Mouse (Mus musculus): Measurements from ENCODE around the gene Hist1h2ae. TPM values are rescaled to one million over a fixed set of nuclear protein-coding genes. Genes with fewer than 3 reads are reported as not detected.
A peak's percentile ranks its signal among the peaks of the same experiment; 100 is the strongest.
"Not testable (repeated sequence)": the region's sequence is repeated elsewhere in the genome, so short reads cannot be mapped to it uniquely, and the experiment has no call there.

Gene Hist1h2ae
- polyA plus RNA-seq, 1 experiment from 2014 or later, result 109 TPM

DNA sequence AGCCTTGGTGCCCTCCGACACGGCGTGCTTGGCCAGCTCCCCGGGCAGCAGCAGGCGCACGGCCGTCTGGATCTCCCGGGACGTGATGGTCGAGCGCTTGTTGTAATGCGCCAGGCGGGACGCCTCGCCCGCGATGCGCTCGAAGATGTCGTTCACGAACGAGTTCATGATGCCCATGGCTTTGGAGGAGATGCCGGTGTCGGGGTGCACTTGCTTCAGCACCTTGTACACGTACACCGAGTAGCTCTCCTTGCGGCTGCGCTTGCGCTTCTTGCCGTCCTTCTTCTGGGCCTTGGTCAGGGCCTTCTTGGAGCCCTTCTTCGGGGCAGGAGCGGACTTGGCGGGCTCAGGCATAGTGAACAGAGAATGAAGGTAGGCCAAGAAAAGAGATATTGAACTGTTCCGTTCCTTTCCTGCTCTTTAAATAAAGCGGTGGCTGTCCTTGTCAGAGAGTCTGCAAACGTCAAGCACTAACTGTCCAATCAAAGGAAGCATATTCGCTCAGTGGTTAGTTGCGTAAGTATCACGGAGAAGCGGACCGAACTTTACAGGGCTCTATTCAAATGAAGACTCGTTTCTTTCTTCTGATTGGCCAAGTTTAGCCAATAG, 27.9 kb downstream of the Hist1h2ae start, which contains the start of gene Hist1h2bh:
Gene Hist1h2bh (minus strand): TSS at position 394 of the 609 bp plus-strand sequence.
- under 1% methylated on average over 28 of the region's 42 CpGs for WGBS (ENCODE audit: insufficient replicate concordance)
- H3K9me3 ChIP-seq (replicated peaks); H3K36me3 ChIP-seq; H3K27me3 ChIP-seq (replicated peaks): not testable (repeated sequence)
- Histone ChIP-seq H3K9ac (peak within 1 kb of the TSS; percentile 84), H3K4me3 (peak within 1 kb of the TSS; percentile 62), H3K27ac (peak within 1 kb of the TSS; percentile 98), H3K4me1 (peaks cover 25% of the 10 kb centered on the region), H3K4me2 (peak within 1 kb of the TSS; percentile 76)
- ATAC-seq, result peak; percentile 90

DNA sequence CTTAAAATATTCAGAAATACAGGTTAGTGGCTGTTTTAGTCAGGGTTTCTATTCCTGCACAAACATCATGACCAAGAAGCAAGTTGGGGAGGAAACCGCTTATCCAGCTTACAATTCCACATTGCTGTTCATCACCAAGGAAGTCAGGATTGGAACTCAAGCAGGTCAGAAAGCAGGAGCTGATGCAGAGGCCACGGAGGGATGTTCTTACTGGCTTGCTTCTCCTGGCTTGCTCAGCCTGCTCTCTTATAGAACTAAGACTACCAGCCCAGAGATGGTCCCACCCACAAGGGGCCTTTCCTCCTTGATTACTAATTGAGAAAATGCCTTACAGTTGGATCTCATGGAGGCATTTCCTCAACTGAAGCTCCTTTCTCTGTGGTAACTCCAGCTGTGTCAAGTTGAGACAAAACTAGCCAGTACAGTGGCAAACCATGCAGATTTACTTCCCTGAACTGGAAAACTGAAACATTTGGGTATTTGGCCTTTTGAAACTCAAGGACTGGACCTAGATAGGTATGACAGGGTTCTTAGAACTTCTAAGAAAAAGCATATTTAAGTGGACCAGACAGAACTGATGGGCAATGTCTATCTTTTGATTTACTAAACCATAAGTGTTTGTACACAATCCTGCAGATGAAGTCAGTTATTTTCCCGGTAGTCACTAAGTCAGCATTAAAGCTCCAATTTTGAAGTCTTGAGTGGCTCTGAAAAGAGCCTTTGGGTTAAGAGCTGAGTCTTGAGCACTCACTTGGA, 28.6 kb downstream of the Hist1h2ae start:
- WGBS (ENCODE audit: insufficient replicate concordance), result 9% methylated on average over 3 of the region's 3 CpGs
- H3K9ac ChIP-seq, result peak overlapping the region; percentile 84
- not testable (repeated sequence) for H3K9me3 ChIP-seq (replicated peaks); H3K27me3 ChIP-seq (replicated peaks); H3K36me3 ChIP-seq
- H3K4me1 ChIP-seq, result peaks cover 32% of the 10 kb centered on the region
- peak overlapping the region; percentile 98 for H3K27ac ChIP-seq
- H3K4me3 ChIP-seq, result peak overlapping the region; percentile 62
- peak overlapping the region; percentile 76 for H3K4me2 ChIP-seq
- ATAC-seq, result 0 out of 2 replicates have a peak, but pooled peaks have one; percentile 0

DNA sequence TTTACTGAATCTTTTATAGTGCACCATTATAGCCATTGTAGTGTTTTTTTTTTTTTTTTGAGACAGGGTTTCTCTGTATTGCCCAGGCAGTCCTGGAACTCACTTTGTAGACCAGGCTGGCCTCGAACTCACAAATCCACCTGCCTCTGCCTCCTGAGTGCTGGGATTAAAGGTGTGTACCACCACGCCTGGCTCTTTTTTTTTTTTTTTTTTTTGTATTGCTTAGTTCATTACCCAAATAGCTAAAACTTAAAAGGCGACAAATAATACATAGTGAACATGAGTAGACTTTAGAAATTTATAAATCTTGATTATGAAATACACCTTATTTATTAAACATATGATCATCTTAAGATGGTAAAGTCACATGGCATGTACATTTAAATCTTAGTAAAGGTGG, 29.5 kb downstream of the Hist1h2ae start:
- H3K27ac ChIP-seq, result peak overlapping the region; percentile 98
- H3K4me3 ChIP-seq, result peak overlapping the region; percentile 62
- H3K4me2 ChIP-seq, result peak overlapping the region; percentile 76
- H3K9ac ChIP-seq, result peak overlapping the region; percentile 84
- peaks cover 35% of the 10 kb centered on the region for H3K4me1 ChIP-seq
- H3K27me3 ChIP-seq (replicated peaks), result no peaks in the 10 kb centered on the region
- no peak for ATAC-seq
- WGBS (ENCODE audit: insufficient replicate concordance), result 56% methylated on average over 3 of the region's 3 CpGs
- no peaks in the 10 kb centered on the region for H3K9me3 ChIP-seq (replicated peaks)
- no peaks in the 10 kb centered on the region for H3K36me3 ChIP-seq

DNA sequence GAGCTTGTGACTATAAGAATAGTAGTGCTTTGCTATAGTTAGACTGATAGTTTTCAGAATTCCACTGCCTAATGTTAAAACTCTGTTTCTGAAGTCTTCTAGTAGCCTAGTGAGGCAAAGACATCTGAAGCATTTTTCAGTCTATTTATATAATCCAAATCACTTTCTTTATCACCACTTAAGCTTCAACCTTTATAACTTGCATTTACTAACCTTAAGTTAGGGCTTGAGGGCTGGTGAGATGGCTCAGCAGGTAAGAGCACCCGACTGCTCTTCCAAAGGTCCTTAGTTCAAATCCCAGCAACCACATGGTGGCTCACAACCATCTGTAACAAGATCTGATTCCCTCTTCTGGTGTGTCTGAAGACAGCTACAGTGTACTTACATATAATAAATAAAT, 31.2 kb downstream of the Hist1h2ae start:
- Histone ChIP-seq H3K4me1 (peaks cover 35% of the 10 kb centered on the region), H3K27ac (peak overlapping the region; percentile 100; the same call in 1 of the 2 replicates)
- 81% methylated on average over 1 of the region's 1 CpGs for WGBS (ENCODE audit: insufficient replicate concordance)
- not testable (repeated sequence) for H3K4me3 ChIP-seq; H3K36me3 ChIP-seq; H3K27me3 ChIP-seq (replicated peaks); H3K9me3 ChIP-seq (replicated peaks); H3K9ac ChIP-seq; ATAC-seq; H3K4me2 ChIP-seq

DNA sequence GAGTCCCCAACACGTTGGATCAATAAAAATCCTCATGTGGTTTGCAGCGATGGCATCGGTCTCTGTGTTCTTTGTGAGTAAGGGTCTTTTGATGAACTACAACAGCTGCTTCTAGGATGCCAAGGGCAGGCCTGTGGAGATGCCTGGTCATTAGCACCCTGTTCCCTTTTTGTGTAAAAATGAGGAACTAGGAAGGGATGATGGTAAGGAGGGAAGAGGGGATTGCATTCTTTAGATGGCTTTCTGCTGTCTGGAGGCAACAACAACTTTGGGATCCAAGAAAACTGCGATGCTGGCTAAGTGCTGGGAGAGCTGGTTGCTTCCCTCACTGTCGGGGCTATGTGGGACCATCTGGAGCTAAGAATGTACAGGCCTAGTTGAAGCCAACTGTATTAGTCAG, 32.8 kb downstream of the Hist1h2ae start:
- no peaks in the 10 kb centered on the region for H3K36me3 ChIP-seq
- H3K9ac ChIP-seq, result peak overlapping the region; percentile 86
- no peaks in the 10 kb centered on the region for H3K9me3 ChIP-seq (replicated peaks)
- H3K27me3 ChIP-seq (replicated peaks), result no peaks in the 10 kb centered on the region
- 73% methylated on average over 5 of the region's 5 CpGs for WGBS (ENCODE audit: insufficient replicate concordance)
- peak overlapping the region; percentile 1; the same call in 1 of the 2 replicates for H3K4me3 ChIP-seq
- peak overlapping the region; percentile 100 for H3K27ac ChIP-seq
- H3K4me1 ChIP-seq, result peaks cover 37% of the 10 kb centered on the region
- H3K4me2 ChIP-seq, result peak overlapping the region; percentile 76
- no peak for ATAC-seq

DNA sequence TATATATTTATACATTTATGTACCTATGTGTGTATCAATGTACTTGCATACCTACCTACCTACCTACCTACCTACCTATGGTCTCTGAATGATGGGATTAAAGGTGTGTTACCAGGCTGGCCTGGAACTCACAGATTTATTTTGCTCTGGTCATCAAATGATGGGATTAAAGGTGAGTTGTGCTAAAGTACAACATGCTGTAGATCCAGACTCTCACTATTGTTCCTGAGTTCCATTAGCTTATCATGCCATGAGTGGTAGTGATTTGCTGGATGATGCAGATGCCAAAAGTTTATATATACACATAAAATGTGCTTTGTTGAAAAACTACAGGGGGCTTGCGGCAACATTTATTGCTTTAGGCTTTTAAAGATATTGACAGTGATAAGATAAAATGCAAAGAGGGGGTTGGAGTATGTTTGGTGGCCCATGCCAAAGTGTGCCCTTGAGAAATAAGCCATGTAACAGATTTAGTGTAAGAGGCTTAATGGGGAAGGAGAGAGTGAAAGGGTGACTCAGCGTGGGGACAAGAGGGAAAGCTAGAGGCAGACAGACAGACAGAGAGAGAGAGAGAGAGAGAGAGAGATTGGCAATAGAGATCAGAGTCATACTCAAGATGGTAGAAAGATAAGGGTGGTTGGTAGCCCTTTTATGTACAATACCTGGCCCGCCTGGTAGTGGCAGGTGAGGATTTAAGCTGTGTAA, 33.9 kb downstream of the Hist1h2ae start:
- peak overlapping the region; percentile 65 for H3K4me3 ChIP-seq
- WGBS (ENCODE audit: insufficient replicate concordance), result 73% methylated on average over 3 of the region's 3 CpGs
- H3K4me2 ChIP-seq, result peak overlapping the region; percentile 76
- H3K36me3 ChIP-seq, result no peaks in the 10 kb centered on the region
- H3K9me3 ChIP-seq (replicated peaks), result no peaks in the 10 kb centered on the region
- peak overlapping the region; percentile 100 for H3K27ac ChIP-seq
- ATAC-seq, result no peak
- peak overlapping the region; percentile 86 for H3K9ac ChIP-seq
- peaks cover 48% of the 10 kb centered on the region for H3K4me1 ChIP-seq
- H3K27me3 ChIP-seq (replicated peaks), result no peaks in the 10 kb centered on the region

DNA sequence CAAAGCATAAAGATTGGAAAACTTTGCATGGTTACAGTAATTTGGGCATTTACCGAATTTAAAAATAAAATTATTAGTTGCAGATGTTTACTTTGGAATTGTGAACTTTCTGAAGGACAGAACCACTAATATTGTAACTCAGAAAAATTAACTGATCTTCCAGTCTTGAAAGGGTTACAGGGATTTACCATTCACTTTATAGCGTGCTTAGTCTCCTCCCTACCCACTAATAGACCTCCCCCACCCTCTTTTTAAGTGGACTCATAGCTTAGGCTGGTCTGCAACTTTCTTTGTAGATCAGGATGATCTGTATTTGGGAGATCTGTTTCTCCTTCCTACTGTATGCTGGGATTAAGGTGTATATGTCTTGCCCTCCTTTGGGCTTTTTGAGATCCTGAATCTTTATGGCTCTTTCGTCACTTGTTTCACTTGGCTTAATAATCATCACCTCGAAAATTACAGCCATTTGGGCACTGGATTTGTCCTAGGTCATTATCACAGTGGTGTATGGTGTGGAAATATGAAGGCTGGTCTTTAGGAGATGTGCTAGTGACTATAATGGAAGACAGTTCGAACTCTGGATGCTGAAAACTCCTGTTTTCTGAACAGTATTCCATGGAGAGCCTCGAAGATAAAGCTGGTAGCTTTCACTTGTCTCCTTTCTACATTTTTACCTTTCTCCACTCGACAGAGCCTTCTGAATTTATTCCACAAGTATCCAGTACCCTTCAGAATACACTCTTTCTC, 34.8 kb downstream of the Hist1h2ae start:
- no peak for ATAC-seq
- H3K9me3 ChIP-seq (replicated peaks), result no peaks in the 10 kb centered on the region
- no peaks in the 10 kb centered on the region for H3K36me3 ChIP-seq
- peak overlapping the region; percentile 86 for H3K9ac ChIP-seq
- 14% methylated on average over 7 of the region's 7 CpGs for WGBS (ENCODE audit: insufficient replicate concordance)
- no peaks in the 10 kb centered on the region for H3K27me3 ChIP-seq (replicated peaks)
- peak overlapping the region; percentile 100 for H3K27ac ChIP-seq
- peaks cover 49% of the 10 kb centered on the region for H3K4me1 ChIP-seq
- peak overlapping the region; percentile 65 for H3K4me3 ChIP-seq
- peak overlapping the region; percentile 76 for H3K4me2 ChIP-seq

DNA sequence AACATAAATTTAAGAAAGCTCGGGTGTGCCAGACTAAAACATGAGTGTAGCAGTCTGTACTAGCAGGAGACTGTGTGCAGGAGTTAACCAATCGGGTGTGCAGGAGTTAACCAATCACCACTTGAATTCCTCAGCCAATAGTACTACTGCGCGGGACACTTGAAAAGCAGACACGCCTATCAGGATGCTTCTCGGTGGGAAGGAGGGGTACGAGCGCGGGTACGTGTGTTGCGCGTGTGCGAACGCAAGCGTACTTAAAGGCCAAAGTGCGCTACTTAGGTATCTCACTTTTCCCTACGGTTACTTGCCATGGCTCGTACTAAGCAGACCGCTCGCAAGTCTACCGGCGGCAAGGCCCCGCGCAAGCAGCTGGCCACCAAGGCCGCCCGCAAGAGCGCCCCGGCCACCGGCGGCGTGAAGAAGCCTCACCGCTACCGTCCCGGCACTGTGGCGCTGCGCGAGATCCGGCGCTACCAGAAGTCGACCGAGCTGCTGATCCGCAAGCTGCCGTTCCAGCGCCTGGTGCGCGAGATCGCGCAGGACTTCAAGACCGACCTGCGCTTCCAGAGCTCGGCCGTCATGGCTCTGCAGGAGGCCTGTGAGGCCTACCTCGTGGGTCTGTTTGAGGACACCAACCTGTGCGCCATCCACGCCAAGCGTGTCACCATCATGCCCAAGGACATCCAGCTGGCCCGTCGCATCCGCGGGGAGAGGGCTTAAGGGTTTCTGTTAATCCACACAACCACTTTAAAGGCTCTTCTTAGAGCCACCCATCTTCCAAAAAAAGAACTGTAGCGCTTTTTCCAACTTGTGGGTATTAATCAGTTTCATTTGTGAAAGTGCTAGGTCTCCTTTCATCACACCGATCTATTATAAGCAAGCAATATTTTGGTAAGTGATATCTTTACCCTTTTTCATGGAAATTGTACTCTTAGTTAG, 35.6 kb downstream of the Hist1h2ae start, which contains the start of gene Hist1h3g:
Gene Hist1h3g (plus strand): TSS at position 286 of the 939 bp plus-strand sequence.
- not testable (repeated sequence) for H3K27me3 ChIP-seq (replicated peaks); H3K9me3 ChIP-seq (replicated peaks); H3K36me3 ChIP-seq
- ATAC-seq, result peak; percentile 86
- H3K4me3 ChIP-seq, result peak within 1 kb of the TSS; percentile 65
- H3K4me1 ChIP-seq, result peaks cover 44% of the 10 kb centered on the region
- H3K4me2 ChIP-seq, result peak within 1 kb of the TSS; percentile 76
- H3K9ac ChIP-seq, result peak within 1 kb of the TSS; percentile 86
- peak within 1 kb of the TSS; percentile 100 for H3K27ac ChIP-seq
- under 1% methylated on average over 53 of the region's 62 CpGs for WGBS (ENCODE audit: insufficient replicate concordance)

DNA sequence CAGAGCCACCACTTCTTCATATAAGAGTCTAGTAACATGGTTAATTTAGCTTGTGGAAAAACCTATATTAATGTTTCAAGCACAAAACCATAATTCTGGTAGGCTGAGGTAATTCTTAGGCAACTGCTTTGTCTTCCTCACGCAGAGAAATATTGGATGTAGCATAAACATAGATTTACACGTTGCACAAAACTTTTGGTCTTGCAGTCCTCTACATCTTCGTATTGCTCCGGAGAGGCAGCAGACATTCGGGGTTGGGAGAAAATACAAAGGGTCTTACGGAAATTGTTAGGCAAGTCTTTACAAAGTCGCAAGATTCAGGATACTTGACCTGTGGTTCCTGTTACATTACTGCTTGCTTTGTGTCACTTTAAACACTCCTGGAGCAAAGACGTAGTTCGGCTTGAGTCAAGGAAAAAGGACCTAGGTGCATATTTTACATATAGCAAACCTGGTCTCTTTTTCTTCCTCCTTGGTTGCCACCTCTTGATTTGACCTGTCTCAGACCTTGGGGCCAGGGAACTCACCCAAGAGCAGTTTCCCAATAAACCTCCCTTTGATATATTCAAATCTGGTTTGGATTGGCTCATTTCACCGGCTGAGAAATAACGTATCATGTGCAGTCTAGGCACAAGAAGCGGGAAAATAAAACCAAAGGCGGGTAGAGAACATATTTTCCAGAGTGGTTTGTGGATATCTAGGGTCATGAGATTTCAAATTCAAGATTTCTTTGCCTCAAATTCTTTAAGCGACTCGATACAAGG, 36.5 kb downstream of the Hist1h2ae start:
- ATAC-seq, result peak; percentile 33
- Histone ChIP-seq H3K4me2 (peak overlapping the region; percentile 76), H3K4me3 (peak overlapping the region; percentile 65), H3K27me3 (replicated peaks) (no peaks in the 10 kb centered on the region), H3K36me3 (no peaks in the 10 kb centered on the region), H3K9me3 (replicated peaks) (no peaks in the 10 kb centered on the region), H3K9ac (peak overlapping the region; percentile 86), H3K27ac (peak overlapping the region; percentile 100), H3K4me1 (peaks cover 45% of the 10 kb centered on the region)
- under 1% methylated on average over 15 of the region's 15 CpGs for WGBS (ENCODE audit: insufficient replicate concordance)
